Mouse (Mus musculus): ENCODE results near the gene Gm20388. TPM values are rescaled to one million over a fixed set of nuclear protein-coding genes. Genes with fewer than 3 reads are reported as not detected.
A peak's percentile ranks its signal among the peaks of the same experiment; 100 is the strongest.

Gene Gm20388
- polyA plus RNA-seq, 2 experiments, result 8.5 TPM; not detected in 1

GRCm38 (mm10) chr8:119978770-119979381, 68.2 kb downstream of the Gm20388 start:
- Histone ChIP-seq H3K4me1 (replicated peaks; ENCODE audit: control insufficient read depth in 2 of 2, insufficient read depth in 2 of 2, low read length in 1 of 2) (no peaks in the 10 kb centered on the region), H3K4me3 (ENCODE audit: insufficient read depth in 1 of 2, low read depth in 2 of 2, low read length in 2 of 2) (no peak overlapping the region), H3K9me3 (ENCODE audit: control insufficient read depth, low read length) (no peaks in the 10 kb centered on the region), H3K4me2 (ENCODE audit: low read depth) (no peak overlapping the region), H3K27ac (no peak overlapping the region), H3K9ac (replicated peaks) (no peak overlapping the region), H3K27me3 (ENCODE audit: control insufficient read depth, insufficient read depth, low read length) (no peaks in the 10 kb centered on the region), H3K36me3 (replicated peaks; ENCODE audit: control insufficient read depth, insufficient read depth, low read depth) (no peaks in the 10 kb centered on the region)
- WGBS (ENCODE audit: insufficient replicate concordance), result 22% methylated on average over 11 of the region's 11 CpGs
- DNase-seq (ENCODE audit: low read depth in 3 of 3, low spot score in 3 of 3), result no peak
- TF ChIP-seq CTCF (IDR thresholded peaks at IDR 0.05; ENCODE audit: low read depth) (no peak), EP300 (IDR thresholded peaks at IDR 0.05; ENCODE audit: low read depth) (no peak)
- no peak for ATAC-seq (ENCODE audit: insufficient read depth)

GRCm38 (mm10) chr8:119981253-119981652, 70.6 kb downstream of the Gm20388 start:
- Histone ChIP-seq H3K27me3 (ENCODE audit: control insufficient read depth, insufficient read depth, low read length) (no peaks in the 10 kb centered on the region), H3K27ac (no peak overlapping the region), H3K4me3 (ENCODE audit: insufficient read depth in 1 of 2, low read depth in 2 of 2, low read length in 2 of 2) (no peak overlapping the region), H3K4me1 (replicated peaks; ENCODE audit: control insufficient read depth in 2 of 2, insufficient read depth in 2 of 2, low read length in 1 of 2) (no peaks in the 10 kb centered on the region), H3K9ac (replicated peaks) (no peak overlapping the region), H3K36me3 (replicated peaks; ENCODE audit: control insufficient read depth, insufficient read depth, low read depth) (no peaks in the 10 kb centered on the region), H3K4me2 (ENCODE audit: low read depth) (no peak overlapping the region), H3K9me3 (ENCODE audit: control insufficient read depth, low read length) (no peaks in the 10 kb centered on the region)
- TF ChIP-seq EP300 (IDR thresholded peaks at IDR 0.05; ENCODE audit: low read depth), result no peak
- peak; percentile 35; the same call in 1 of the 2 replicates for TF ChIP-seq CTCF (IDR thresholded peaks at IDR 0.05; ENCODE audit: low read depth)
- WGBS (ENCODE audit: insufficient replicate concordance), result 42% methylated on average over 4 of the region's 4 CpGs
- DNase-seq (ENCODE audit: low read depth in 3 of 3, low spot score in 3 of 3) (no peak), ATAC-seq (ENCODE audit: insufficient read depth) (no peak)

GRCm38 (mm10) chr8:119984085-119984484, 73.4 kb downstream of the Gm20388 start:
- DNase-seq (ENCODE audit: low read depth in 3 of 3, low spot score in 3 of 3), result no peak
- H3K9ac ChIP-seq (replicated peaks), result no peak overlapping the region
- H3K4me2 ChIP-seq (ENCODE audit: low read depth), result no peak overlapping the region
- H3K4me3 ChIP-seq (ENCODE audit: insufficient read depth in 1 of 2, low read depth in 2 of 2, low read length in 2 of 2), result no peak overlapping the region
- H3K27me3 ChIP-seq (ENCODE audit: control insufficient read depth, insufficient read depth, low read length), result no peaks in the 10 kb centered on the region
- no peak for TF ChIP-seq EP300 (IDR thresholded peaks at IDR 0.05; ENCODE audit: low read depth)
- TF ChIP-seq CTCF (IDR thresholded peaks at IDR 0.05; ENCODE audit: low read depth), result peak; percentile 71
- no peak for ATAC-seq (ENCODE audit: insufficient read depth)
- H3K9me3 ChIP-seq (ENCODE audit: control insufficient read depth, low read length), result no peaks in the 10 kb centered on the region
- H3K36me3 ChIP-seq (replicated peaks; ENCODE audit: control insufficient read depth, insufficient read depth, low read depth), result no peaks in the 10 kb centered on the region
- no peak overlapping the region for H3K27ac ChIP-seq
- no peaks in the 10 kb centered on the region for H3K4me1 ChIP-seq (replicated peaks; ENCODE audit: control insufficient read depth in 2 of 2, insufficient read depth in 2 of 2, low read length in 1 of 2)

- Histone ChIP-seq H3K4me3 (ENCODE audit: insufficient read depth in 1 of 2, low read depth in 2 of 2, low read length in 2 of 2) (no peak overlapping the region), H3K4me2 (ENCODE audit: low read depth) (no peak overlapping the region)
- TF ChIP-seq CTCF (IDR thresholded peaks at IDR 0.05; ENCODE audit: low read depth) (no peak), EP300 (IDR thresholded peaks at IDR 0.05; ENCODE audit: low read depth) (no peak)
Observed at GRCm38 (mm10) chr8:119986174-119986573, 75.5 kb downstream of the Gm20388 start.

GRCm38 (mm10) chr8:119988087-119988486, 77.4 kb downstream of the Gm20388 start:
- TF ChIP-seq CTCF (IDR thresholded peaks at IDR 0.05; ENCODE audit: low read depth), result no peak
- TF ChIP-seq EP300 (IDR thresholded peaks at IDR 0.05; ENCODE audit: low read depth), result no peak
- Histone ChIP-seq H3K27me3 (ENCODE audit: control insufficient read depth, insufficient read depth, low read length) (peaks cover 14% of the 10 kb centered on the region), H3K27ac (no peak overlapping the region), H3K4me3 (ENCODE audit: insufficient read depth in 1 of 2, low read depth in 2 of 2, low read length in 2 of 2) (no peak overlapping the region), H3K4me2 (ENCODE audit: low read depth) (no peak overlapping the region), H3K4me1 (replicated peaks; ENCODE audit: control insufficient read depth in 2 of 2, insufficient read depth in 2 of 2, low read length in 1 of 2) (no peaks in the 10 kb centered on the region), H3K9me3 (ENCODE audit: control insufficient read depth, low read length) (no peaks in the 10 kb centered on the region), H3K9ac (replicated peaks) (no peak overlapping the region), H3K36me3 (replicated peaks; ENCODE audit: control insufficient read depth, insufficient read depth, low read depth) (no peaks in the 10 kb centered on the region)
- DNase-seq (ENCODE audit: low read depth in 3 of 3, low spot score in 3 of 3) (no peak), ATAC-seq (ENCODE audit: insufficient read depth) (no peak)
- WGBS (ENCODE audit: insufficient replicate concordance), result 54% methylated on average over 15 of the region's 15 CpGs

More at GRCm38 (mm10) chr8:119986174-119986573, 75.5 kb downstream of the Gm20388 start:
- no peak for DNase-seq (ENCODE audit: low read depth in 3 of 3, low spot score in 3 of 3)
- no peak for ATAC-seq (ENCODE audit: insufficient read depth)
- no peak overlapping the region for H3K27ac ChIP-seq
- H3K27me3 ChIP-seq (ENCODE audit: control insufficient read depth, insufficient read depth, low read length), result no peaks in the 10 kb centered on the region
- no peaks in the 10 kb centered on the region for H3K9me3 ChIP-seq (ENCODE audit: control insufficient read depth, low read length)
- H3K9ac ChIP-seq (replicated peaks), result no peak overlapping the region
- H3K4me1 ChIP-seq (replicated peaks; ENCODE audit: control insufficient read depth in 2 of 2, insufficient read depth in 2 of 2, low read length in 1 of 2), result no peaks in the 10 kb centered on the region
- WGBS (ENCODE audit: insufficient replicate concordance), result 52% methylated on average over 5 of the region's 5 CpGs
- H3K36me3 ChIP-seq (replicated peaks; ENCODE audit: control insufficient read depth, insufficient read depth, low read depth), result no peaks in the 10 kb centered on the region

Measured in liver, embryonic 14.5 days (tissue).